8 mouse cellular contexts compared by ENCODE assay signal in genomic region chr13:56135231-56136052, GRCm38 (mm10). TPM values are rescaled to one million over a fixed set of nuclear protein-coding genes. Genes with fewer than 3 reads are reported as not detected.
DNase-seq lines count a peak whose midpoint lies in the region; ATAC-seq and TF ChIP-seq lines count a peak whose summit lies in the region.

No protein-coding gene starts in this region.

- H3K9me3 ChIP-seq in hindbrain, embryonic 10.5 days = peaks cover 4% of the 10 kb centered on the region; the same call in 1 of the 2 replicates
- H3K9me3 ChIP-seq in lung, postnatal 0 days (ENCODE audit: low read length) = no peaks in the 10 kb centered on the region

- TF ChIP-seq EP300 in lung, postnatal 0 days (IDR thresholded peaks at IDR 0.05) = no peak

- H3K36me3 ChIP-seq in hindbrain, embryonic 10.5 days = peaks cover 29% of the 10 kb centered on the region
- H3K36me3 ChIP-seq in lung, postnatal 0 days (ENCODE audit: insufficient read depth, low read length) = no peaks in the 10 kb centered on the region

- H3K4me2 ChIP-seq in lung, postnatal 0 days (replicated peaks; ENCODE audit: low read depth, low read length) = peak overlapping the region; percentile 91

- peak overlapping the region; percentile 99 for H3K4me3 ChIP-seq in hindbrain, embryonic 10.5 days
- H3K4me3 ChIP-seq in lung, postnatal 0 days (ENCODE audit: low read depth, low read length) = peak overlapping the region; percentile 95

- peak; percentile 93 for ATAC-seq in frontal cortex, adult (ENCODE audit: low TSS enrichment)
- peak; percentile 95 for ATAC-seq in lung, postnatal 0 days

- peaks cover 48% of the 10 kb centered on the region for H3K4me1 ChIP-seq in hindbrain, embryonic 10.5 days (replicated peaks)
- H3K4me1 ChIP-seq in lung, postnatal 0 days (ENCODE audit: insufficient read depth, low read depth, low read length) = peaks cover 4% of the 10 kb centered on the region; the same call in 1 of the 2 replicates

- peak overlapping the region; percentile 99 for H3K27ac ChIP-seq in hindbrain, embryonic 10.5 days
- peak overlapping the region; percentile 95 for H3K27ac ChIP-seq in lung, postnatal 0 days (ENCODE audit: low read length)

- no peak for TF ChIP-seq CTCF in lung, postnatal 0 days (IDR thresholded peaks at IDR 0.05)

- H3K9ac ChIP-seq in lung, postnatal 0 days (replicated peaks; ENCODE audit: low read depth) = peak overlapping the region; percentile 96

- 1% methylated on average over 89 of the region's 89 CpGs for WGBS in hindbrain, embryonic 10.5 days
- 2% methylated on average over 48 of the region's 89 CpGs for WGBS in lung, postnatal 0 days

- H3K27me3 ChIP-seq in hindbrain, embryonic 10.5 days (ENCODE audit: insufficient read depth, poor library complexity, severe bottlenecking) = peaks cover 6% of the 10 kb centered on the region; the same call in 1 of the 2 replicates
- no peaks in the 10 kb centered on the region for H3K27me3 ChIP-seq in lung, postnatal 0 days (replicated peaks; ENCODE audit: insufficient read depth, low read length)

- DNase-seq in MEL-GATA-1-ER (ENCODE audit: extremely low read depth, low read depth) = peak; percentile 23
- peak; percentile 85 for DNase-seq in cerebellum, adult 8-10 months
- peak; percentile 87 for DNase-seq in hindbrain, embryonic 10.5 days (ENCODE audit: low spot score)
- peak; percentile 83 to 91 for DNase-seq in layer of hippocampus, postnatal 10 days (ENCODE audit: low spot score in 2 of 2)
- DNase-seq in lung, postnatal 0 days (ENCODE audit: low spot score) = peak; percentile 94
- peak; percentile 71 for DNase-seq in ovary, postnatal 10 days (ENCODE audit: low spot score)
- peak; percentile 80 for DNase-seq in thymus, postnatal 0 days (ENCODE audit: low spot score)

RNA-seq across cellular contexts. Expression of gene H2afy, which starts 0.7 kb away (rescaled TPM):
- polyA plus RNA-seq in hindbrain, embryonic 10.5 days (2016; fragmentation: Nextera tagmentation; extraction: Ambion mirVana) = 494 and 510 TPM in 2 replicates
- total RNA-seq in layer of hippocampus, postnatal 10 days (2021) = 100 to 1,000 TPM; 122 to 128 TPM
- polyA plus RNA-seq in lung, postnatal 0 days (2015; fragmentation: Nextera tagmentation; extraction: Ambion mirVana) = 126 and 138 TPM in 2 replicates
- 439 and 462 TPM in 2 replicates for polyA plus RNA-seq in thymus, postnatal 0 days (2015; fragmentation: Nextera tagmentation; extraction: Ambion mirVana)

RNA-seq across cellular contexts. Expression of gene Tifab, which starts 43.2 kb away (rescaled TPM):
- polyA plus RNA-seq in hindbrain, embryonic 10.5 days (2016; fragmentation: Nextera tagmentation; extraction: Ambion mirVana) = 1.2 and 1.4 TPM in 2 replicates
- 1 to 10 TPM; 1.8 to 2.0 TPM for total RNA-seq in layer of hippocampus, postnatal 10 days (2021)
- polyA plus RNA-seq in lung, postnatal 0 days (2015; fragmentation: Nextera tagmentation; extraction: Ambion mirVana) = 4.8 and 6.6 TPM in 2 replicates
- 4.8 and 5.4 TPM in 2 replicates for polyA plus RNA-seq in thymus, postnatal 0 days (2015; fragmentation: Nextera tagmentation; extraction: Ambion mirVana)

Comparison
In these comparisons a context has a peak if more than half of its experiments do, and no peak if none do; other contexts are left out.
1. Peak in every context shown above with its lines: DNase-seq, ATAC-seq, H3K4me3 ChIP-seq and H3K27ac ChIP-seq.
2. DNase-seq: peak in every context shown above with its lines; median percentile 94 in lung, postnatal 0 days; 87 in hindbrain, embryonic 10.5 days; 87 in layer of hippocampus, postnatal 10 days; 85 in cerebellum, adult 8-10 months; 80 in thymus, postnatal 0 days; 71 in ovary, postnatal 10 days; 23 in MEL-GATA-1-ER.